Mouse (Mus musculus) kidney, adult 2 months (tissue): ENCODE measurements around the gene Sik3. TPM values are rescaled to one million over a fixed set of nuclear protein-coding genes. Genes with fewer than 3 reads are reported as not detected.

ENCODE experiments used
- DNase-seq: peaks from one replicate; pipeline ENCODE4 v3.0.0; 2021
- H3K27ac ChIP-seq: fragments of 200-500 bp; 2 replicates; pipeline ENCODE4 v1.5.1; 2012; ENCODE audit warnings: low read depth, low read length, control low read depth, inconsistent platforms; ENCODE audit not compliant: insufficient read depth
- H3K27me3 ChIP-seq: fragments of 200-500 bp; replicated peaks from 2 replicates; pipeline ENCODE4 v1.6.1; 2012; ENCODE audit warnings: mild to moderate bottlenecking, moderate library complexity, low read length, inconsistent platforms; ENCODE audit not compliant: control insufficient read depth, insufficient read depth
- H3K36me3 ChIP-seq: fragments of 200-500 bp; 2 replicates; pipeline ENCODE4 v1.6.1; 2012; ENCODE audit warnings: mild to moderate bottlenecking, moderate library complexity, low read length, inconsistent platforms; ENCODE audit not compliant: control insufficient read depth, insufficient read depth
- H3K4me1 ChIP-seq: fragments of 200-500 bp; 2 replicates; pipeline ENCODE4 v1.6.1; 2011; ENCODE audit warnings: low read length; ENCODE audit not compliant: control insufficient read depth, insufficient read depth
- H3K4me3 ChIP-seq: fragments of 200-500 bp; 2 replicates; pipeline ENCODE4 v1.5.1; 2011; ENCODE audit warnings: mild to moderate bottlenecking, low read depth, low read length, control low read depth; ENCODE audit not compliant: insufficient read depth
- CTCF ChIP-seq: fragments of 200-500 bp; conservative IDR thresholded peaks from 2 replicates; pipeline ENCODE4 v1.5.1; 2011; ENCODE audit warnings: low read depth, mild to moderate bottlenecking, control low read depth, low read length, moderate library complexity, mixed read lengths; ENCODE audit not compliant: insufficient read depth, insufficient read length
- POLR2A ChIP-seq: fragments of 200-500 bp; IDR thresholded peaks from one replicate; pipeline ENCODE4 v1.6.1; 2011; ENCODE audit warnings: low read depth, low read length, control low read depth
- WGBS: fragments of 180-500 bp; shearing (Covaris S2); methylation state at CpG from one replicate; pipeline ENCODE4 v1.1.7; 2018; 5-methylcytosine and 5-hydroxymethylcytosine counted together
- polyA plus RNA-seq: library from polyadenylated mRNA; depleted of rRNA; stranded (reverse); fragments of >200 nt; gene quantifications from 2 replicates; pipeline ENCODE4 v1.2.3, GENCODE M21; 2012

The Sik3 gene
- polyA plus RNA-seq, 1 experiment, result 32.2 TPM

DNA sequence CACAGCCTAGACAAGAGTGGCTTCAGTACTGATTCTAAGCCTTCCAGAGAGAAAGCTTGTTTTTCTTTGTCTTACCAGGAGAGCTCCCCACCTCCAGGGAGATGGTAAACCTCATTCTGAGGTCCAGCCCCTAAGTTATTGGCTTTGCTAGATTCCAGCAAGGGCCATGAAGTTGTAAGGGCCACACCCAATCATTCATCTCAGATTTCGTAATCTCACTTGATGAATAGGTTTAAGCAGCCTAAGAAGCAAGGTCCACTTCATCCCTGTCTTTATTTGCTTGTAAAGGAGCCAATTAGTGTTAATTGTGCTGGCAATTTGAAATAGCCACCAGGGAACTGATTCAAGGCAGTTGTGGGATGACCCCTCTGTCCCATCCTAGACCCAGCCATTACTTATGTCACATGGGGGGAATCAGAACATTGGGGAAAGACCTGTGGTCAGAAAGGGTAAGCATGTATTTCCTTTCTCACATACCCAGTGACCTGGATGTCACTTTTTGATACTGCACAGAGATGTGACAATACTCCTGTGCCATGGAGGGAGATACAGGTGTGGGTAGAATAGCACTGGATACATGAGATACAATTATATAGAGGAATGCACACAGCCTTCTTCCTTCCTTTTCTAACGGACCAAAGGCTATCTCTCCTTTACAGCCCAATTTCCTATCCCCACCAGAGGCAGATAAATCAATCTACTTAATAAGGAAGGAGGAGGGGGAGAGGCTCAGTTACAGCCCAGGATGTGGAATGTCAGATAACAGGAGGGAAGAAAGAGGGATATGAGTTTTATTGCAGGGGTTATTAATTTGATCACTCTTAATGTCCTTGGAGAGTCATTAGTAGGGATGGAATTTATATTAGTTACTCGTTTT lies 1.3 kb upstream of the Sik3 start:
- Histone ChIP-seq H3K4me1 (peaks cover 20% of the 10 kb centered on the region), H3K27me3 (no peaks in the 10 kb centered on the region), H3K27ac (peak overlapping the region; percentile 91), H3K4me3 (no peak overlapping the region), H3K36me3 (no peaks in the 10 kb centered on the region)
- TF ChIP-seq POLR2A (no peak), CTCF (no peak)
- no peak for DNase-seq
- WGBS, result 46% methylated on average over 3 of the region's 3 CpGs

DNA sequence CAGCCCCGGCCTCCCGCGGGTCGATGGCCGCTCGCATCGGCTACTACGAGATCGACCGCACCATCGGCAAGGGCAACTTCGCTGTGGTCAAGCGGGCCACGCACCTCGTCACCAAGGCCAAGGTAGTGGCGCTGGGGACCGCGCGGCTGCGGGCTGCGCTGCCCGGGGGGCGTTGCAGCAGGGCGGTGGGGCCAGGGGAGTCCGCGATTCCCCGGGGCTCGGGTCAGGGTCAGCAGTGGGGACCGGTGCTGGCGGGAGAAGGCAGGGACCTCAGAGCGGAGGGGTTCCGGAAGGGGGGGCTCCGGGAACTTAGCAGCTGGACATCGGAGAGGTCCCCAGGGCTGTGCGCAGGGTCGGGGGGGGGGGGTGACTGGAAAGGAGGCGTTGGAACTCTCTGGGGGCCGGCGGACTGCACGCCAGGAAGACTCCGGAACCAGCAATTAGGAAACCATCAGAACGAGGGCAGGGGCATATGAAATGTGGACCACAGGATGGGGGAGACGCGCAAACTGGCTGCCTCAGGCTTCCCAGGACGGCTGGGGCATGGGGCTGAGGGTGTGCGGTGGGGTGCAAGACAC lies 478 bp downstream of the Sik3 start:
- DNase-seq, result no peak
- TF ChIP-seq POLR2A (no peak), CTCF (no peak)
- Histone ChIP-seq H3K27ac (peak overlapping the region; percentile 89), H3K36me3 (no peaks in the 10 kb centered on the region), H3K27me3 (no peaks in the 10 kb centered on the region), H3K4me1 (peaks cover 23% of the 10 kb centered on the region), H3K4me3 (peak overlapping the region; percentile 100)
- WGBS, result 1% methylated on average over 45 of the region's 46 CpGs

DNA sequence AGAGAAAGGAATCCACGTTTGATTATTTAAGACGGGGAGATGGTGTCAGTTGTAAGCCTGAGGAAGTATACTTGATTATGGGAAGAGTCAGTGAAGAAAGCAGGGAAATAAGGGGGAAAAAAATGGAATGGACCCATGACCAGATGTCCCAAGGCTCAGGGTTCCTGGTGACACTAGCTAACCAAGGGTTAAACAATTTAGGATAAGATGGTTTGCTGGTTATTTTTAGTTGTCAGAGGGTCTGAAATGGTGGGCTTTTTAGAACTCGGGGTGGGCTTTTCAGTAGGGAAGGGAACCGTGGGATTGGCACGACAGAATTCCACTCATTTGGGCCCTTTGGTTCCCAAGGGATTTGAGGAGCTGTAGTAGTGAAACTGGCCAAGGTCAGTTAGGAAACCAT lies 996 bp downstream of the Sik3 start:
- peak overlapping the region; percentile 89 for H3K27ac ChIP-seq
- H3K27me3 ChIP-seq, result no peaks in the 10 kb centered on the region
- no peak for TF ChIP-seq POLR2A
- no peak for TF ChIP-seq CTCF

DNA sequence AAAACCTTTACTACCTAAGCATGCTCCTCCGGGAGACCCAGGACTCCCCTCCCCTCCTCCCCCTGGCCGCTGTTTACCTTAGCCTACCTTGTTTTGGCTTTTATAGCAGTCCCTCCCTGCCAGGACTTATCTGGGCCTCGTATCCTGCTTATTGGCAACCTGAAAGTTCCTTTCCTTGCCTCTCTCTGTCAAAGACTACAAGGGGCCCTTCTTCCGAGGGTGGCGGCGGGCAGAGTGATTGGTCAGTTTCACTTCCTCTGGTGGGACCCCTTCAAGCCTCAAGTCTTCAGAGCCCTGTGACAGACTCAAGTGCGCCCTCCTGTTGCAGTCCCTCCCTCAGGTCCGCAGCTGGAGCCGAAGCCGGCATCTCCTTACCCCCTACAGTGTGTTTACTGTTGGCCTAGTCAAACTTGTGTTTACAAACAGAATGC lies 1.6 kb downstream of the Sik3 start:
- peak; percentile 59 for DNase-seq
- Histone ChIP-seq H3K4me3 (peak overlapping the region; percentile 59), H3K36me3 (no peaks in the 10 kb centered on the region), H3K27ac (peak overlapping the region; percentile 89), H3K27me3 (no peaks in the 10 kb centered on the region), H3K4me1 (peaks cover 23% of the 10 kb centered on the region)
- 2% methylated on average over 10 of the region's 10 CpGs for WGBS
- TF ChIP-seq POLR2A, result no peak
- no peak; the same call in 1 of the 2 replicates for TF ChIP-seq CTCF

More for the DNA sequence above, 996 bp downstream of the Sik3 start:
- Histone ChIP-seq H3K4me3 (peak overlapping the region; percentile 100), H3K36me3 (no peaks in the 10 kb centered on the region), H3K4me1 (peaks cover 23% of the 10 kb centered on the region)
- peak; percentile 22 for DNase-seq
- under 1% methylated on average over 5 of the region's 5 CpGs for WGBS

DNA sequence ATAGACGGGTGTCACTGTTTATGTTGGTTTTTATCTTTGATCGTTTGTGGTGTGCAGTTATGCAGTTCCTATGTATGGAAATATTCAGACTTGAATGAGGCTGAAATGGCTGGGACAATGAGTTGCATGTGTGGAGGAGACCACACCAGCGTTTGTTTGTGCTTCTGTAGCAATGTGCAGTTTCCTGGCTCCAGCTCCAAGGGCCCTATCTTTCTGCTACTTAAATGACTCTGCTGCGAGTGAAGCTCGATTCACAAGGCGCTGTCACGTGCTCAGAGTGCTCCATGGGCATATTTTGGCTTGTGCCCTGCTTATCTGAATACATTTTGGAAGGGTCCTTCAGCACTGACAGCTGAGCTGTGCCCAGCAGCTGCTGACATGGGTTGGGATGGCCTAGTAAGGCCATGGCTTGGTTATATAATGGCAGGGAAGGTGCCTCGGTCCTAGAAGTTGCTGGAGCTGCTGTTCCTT lies 2.5 kb downstream of the Sik3 start:
- peaks cover 23% of the 10 kb centered on the region for H3K4me1 ChIP-seq
- 25% methylated on average over 8 of the region's 8 CpGs for WGBS
- no peak for TF ChIP-seq POLR2A
- no peak for TF ChIP-seq CTCF
- H3K27ac ChIP-seq, result peak overlapping the region; percentile 17
- H3K27me3 ChIP-seq, result no peaks in the 10 kb centered on the region
- H3K36me3 ChIP-seq, result no peaks in the 10 kb centered on the region
- DNase-seq, result peak; percentile 69
- peak overlapping the region; percentile 0; the same call in 1 of the 2 replicates for H3K4me3 ChIP-seq

DNA sequence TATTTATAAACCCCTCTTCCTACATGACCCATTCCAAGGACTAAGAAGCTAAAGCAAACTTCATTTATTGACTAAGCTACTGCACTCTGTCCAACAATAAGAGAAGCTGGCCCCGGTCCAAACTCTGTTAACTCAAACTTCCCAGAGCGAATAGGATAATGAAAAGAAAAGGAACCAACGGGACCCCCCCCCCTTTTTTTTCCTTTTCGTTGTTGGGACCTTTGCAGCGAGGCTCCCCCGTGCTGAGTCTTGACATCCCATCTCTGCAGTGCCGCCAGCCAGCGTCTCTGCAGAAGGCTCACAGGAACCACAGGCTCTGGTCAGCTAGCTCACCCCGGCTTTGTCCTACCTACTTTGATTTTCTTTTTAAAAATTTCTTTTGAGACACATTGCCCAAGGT lies 3.2 kb downstream of the Sik3 start:
- Histone ChIP-seq H3K27me3 (no peaks in the 10 kb centered on the region), H3K4me1 (peaks cover 23% of the 10 kb centered on the region), H3K27ac (no peak overlapping the region), H3K36me3 (no peaks in the 10 kb centered on the region), H3K4me3 (no peak overlapping the region)
- peak; percentile 69 for DNase-seq
- TF ChIP-seq CTCF, result no peak
- TF ChIP-seq POLR2A, result no peak
- WGBS, result 18% methylated on average over 9 of the region's 9 CpGs

DNA sequence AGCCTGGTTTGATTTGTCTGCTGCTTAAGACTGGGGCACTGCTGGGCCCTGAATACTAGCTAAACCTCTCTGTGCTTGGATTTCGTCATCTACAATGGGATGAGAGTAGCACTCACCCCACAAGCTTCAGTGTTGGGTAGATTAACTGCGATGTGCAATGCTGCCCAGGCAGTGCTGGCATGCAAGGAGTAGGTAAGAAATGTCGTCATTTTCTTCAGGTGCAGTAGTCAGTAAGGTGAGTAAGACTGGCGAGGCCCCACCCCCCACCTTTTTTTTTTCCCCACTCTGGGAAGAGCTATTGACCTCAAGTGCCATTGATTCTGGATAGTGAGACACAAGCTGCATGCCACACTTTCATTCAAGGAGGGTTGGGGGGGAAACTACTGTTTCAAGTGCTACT lies 3.8 kb downstream of the Sik3 start:
- no peak for DNase-seq

More for the DNA sequence above, 3.8 kb downstream of the Sik3 start:
- no peaks in the 10 kb centered on the region for H3K36me3 ChIP-seq
- TF ChIP-seq POLR2A (no peak), CTCF (no peak)
- no peak overlapping the region for H3K27ac ChIP-seq
- H3K4me1 ChIP-seq, result peaks cover 23% of the 10 kb centered on the region
- H3K4me3 ChIP-seq, result no peak overlapping the region
- H3K27me3 ChIP-seq, result no peaks in the 10 kb centered on the region
- 72% methylated on average over 4 of the region's 4 CpGs for WGBS
